Mouse (Mus musculus) heart, postnatal 0 days (tissue): Measurements from ENCODE around the gene Lrg1.

Experiments
- CTCF ChIP-seq: IDR thresholded peaks from 2 replicates; pipeline ENCODE4 v1.5.1; 2016; ENCODE audit warnings: antibody characterized with exemption, control low read depth, low read depth
- EP300 ChIP-seq: IDR thresholded peaks from 2 replicates; pipeline ENCODE4 v1.6.1; 2016; ENCODE audit warnings: antibody characterized with exemption, low read depth

- peak; percentile 66 for TF ChIP-seq CTCF
- no peak for TF ChIP-seq EP300
These were observed 2.8 kb upstream of the Lrg1 start for GRCm38 (mm10) chr17:56124377-56125275.
